Mouse (Mus musculus) heart, postnatal 10 days (tissue): Measurements from ENCODE around the gene Ttc19. TPM values are rescaled to one million over a fixed set of nuclear protein-coding genes. Genes with fewer than 3 reads are reported as not detected.

Source experiments
- DNase-seq, 2 experiments: peaks; one replicate each; pipeline ENCODE4 v3.0.0; 2021
- intact Hi-C: fragments of 180-260 bp; cut with DNase I; formaldehyde crosslinking; loops from one replicate; pipeline ENCODE4 v1.15.1; 2025
- total RNA-seq, 2 experiments: library from RNA; stranded (reverse); gene quantifications; 2 replicates each; pipeline ENCODE4 v1.2.3; 2021

The Ttc19 gene
- 10 to 100 TPM; 35.9 to 39.5 TPM for total RNA-seq

DNA sequence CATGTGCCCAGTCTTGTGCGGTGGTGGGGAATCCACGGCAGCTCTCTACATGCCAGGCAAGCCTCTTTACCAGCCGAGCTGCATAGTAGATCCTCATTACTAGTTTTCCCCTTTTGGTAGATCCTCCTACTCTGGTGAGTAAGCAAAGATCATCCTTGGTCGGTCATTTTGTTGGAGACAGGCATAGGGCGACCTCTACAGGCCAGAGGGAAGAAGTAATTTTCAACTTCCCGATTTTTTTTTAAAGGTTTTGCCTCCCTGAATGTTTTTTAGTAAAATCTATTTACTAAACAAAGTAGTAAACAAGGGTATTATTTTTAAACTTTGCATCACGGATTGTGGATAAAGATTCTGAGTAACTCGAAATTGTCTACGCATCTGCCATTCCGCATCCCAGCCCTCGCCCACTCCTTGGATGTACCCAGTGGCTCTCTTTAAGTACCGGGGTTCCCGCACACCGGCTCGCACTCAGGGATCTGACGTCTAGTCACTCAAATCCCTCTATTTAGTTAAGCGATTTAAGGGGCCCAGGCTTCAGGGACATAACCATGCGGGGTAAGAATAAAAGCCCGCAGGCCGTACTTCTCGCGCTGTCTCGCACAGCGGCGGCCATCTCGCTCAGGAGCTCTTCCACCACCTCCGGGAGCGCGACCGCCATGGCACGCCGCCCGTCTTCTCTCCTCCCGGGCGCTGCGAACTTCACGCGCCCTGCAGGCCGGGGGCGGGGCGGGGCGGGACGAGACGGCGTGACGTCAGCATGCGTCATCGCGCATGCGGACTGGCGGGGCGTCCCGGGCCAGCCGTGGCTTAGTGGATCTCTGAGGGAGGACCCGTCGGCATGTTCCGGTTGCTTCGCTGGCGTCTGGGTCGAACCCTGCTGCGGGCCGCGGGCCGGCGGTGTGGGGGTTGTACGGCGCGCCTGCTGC, at the start of gene Ttc19, which contains the start of gene Zswim7:
Gene Ttc19 (plus strand): TSS at position 799 of the 926 bp plus-strand sequence.
Gene Zswim7 (minus strand): TSS at position 701 of the 926 bp plus-strand sequence.
- intact Hi-C loops = loop anchor here (1.0 to 5.0 kb wide), 4 partner anchors 154 to 354 kb away; no protein-coding TSS in a partner anchor
- DNase-seq = peak; percentile 95

GRCm38 (mm10) chr11:62240631-62241261, 40.5 kb upstream of the Ttc19 start:
- intact Hi-C loops = no loop called here
- DNase-seq = no peak

- intact Hi-C loops = no loop called here
- DNase-seq = no peak
Observed at GRCm38 (mm10) chr11:62243871-62244270, 37.4 kb upstream of the Ttc19 start.

- DNase-seq = no peak
- intact Hi-C loops = no loop called here
Observed at GRCm38 (mm10) chr11:62244471-62244870, 36.8 kb upstream of the Ttc19 start.

- DNase-seq = no peak
- intact Hi-C loops = no loop called here
Observed at GRCm38 (mm10) chr11:62247759-62248400, 33.4 kb upstream of the Ttc19 start.

DNA sequence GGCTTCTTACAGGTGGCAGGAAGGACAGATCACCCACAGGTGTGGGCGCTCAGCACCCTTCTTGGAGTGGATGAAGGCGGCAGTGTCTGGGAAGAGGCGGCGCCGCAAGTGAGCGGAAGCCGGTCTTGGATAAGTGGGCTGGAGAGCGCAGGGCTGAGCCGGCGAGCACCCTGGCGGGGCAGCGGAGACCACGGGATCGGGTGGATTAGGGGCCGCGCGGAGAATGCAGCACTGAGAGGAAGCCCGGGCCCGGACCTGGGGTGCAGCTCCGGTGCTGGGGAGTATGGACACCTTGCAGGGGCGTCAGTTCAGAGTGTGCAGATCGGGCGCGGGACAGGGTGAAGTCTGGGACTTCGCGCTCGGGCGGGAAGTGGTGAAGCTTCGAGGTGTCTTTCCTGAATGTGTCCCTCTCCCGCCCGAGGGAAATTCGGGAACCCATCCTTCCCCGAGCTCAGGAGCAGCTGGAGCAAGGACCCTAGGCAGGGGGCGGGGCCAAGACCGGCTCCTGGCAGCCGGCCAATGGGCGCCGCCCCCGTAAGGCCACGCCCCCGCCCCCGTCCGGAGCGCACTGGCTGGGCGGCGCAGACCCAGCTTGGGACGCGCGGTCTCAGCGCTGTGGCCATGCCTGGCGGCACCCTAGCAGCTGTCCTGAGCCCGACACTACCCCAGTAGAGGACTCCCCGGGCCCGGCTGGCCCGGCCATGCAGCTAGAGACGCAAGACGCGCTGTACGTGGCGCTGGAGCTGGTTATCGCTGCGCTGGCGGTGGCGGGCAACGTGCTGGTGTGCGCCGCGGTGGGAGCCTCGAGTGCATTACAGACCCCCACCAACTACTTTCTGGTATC, 32.6 kb upstream of the Ttc19 start, which contains the start of gene Adora2b:
Gene Adora2b (plus strand): TSS at position 584 of the 844 bp plus-strand sequence.
- intact Hi-C loops = no loop called here
- peak; percentile 70 to 76 for DNase-seq

DNA sequence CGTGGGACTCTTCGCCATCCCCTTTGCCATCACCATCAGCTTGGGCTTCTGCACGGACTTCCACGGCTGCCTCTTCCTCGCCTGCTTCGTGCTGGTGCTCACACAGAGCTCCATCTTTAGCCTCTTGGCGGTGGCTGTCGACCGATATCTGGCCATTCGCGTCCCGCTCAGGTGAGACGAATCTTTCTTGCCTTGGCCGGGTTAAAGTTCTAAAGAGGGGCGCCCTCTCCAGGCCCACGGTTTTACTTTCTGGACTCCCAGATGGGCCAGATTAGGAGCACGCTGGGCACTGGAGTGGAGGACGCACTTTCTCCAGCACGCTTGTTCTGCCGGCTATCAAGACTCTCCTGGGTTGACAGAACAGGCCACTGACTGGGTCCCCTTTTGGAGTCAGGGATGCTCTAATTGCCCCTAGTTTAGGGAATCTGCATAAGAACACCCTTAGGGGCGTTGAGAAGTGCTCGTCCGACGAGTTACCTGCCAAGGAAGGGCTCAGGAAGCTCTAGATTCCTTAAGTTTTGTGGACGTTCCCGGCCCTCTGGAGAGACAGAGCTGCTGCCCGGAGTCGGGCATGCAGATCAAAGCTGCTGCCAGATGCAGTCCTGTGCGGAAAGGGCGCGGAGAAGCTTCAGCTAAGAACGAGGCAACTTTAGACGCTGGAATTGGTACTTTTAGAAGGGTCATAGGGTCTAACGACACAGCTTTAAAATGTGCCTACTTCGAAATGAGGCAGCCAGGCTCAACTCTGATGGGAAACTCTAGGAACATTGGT, 31.8 kb upstream of the Ttc19 start:
- intact Hi-C loops = no loop called here
- peak; percentile 35 to 38 for DNase-seq

GRCm38 (mm10) chr11:62251047-62251446, 30.2 kb upstream of the Ttc19 start:
- DNase-seq = peak; percentile 22 to 43
- intact Hi-C loops = no loop called here

GRCm38 (mm10) chr11:62253380-62253779, 27.9 kb upstream of the Ttc19 start:
- intact Hi-C loops = no loop called here

GRCm38 (mm10) chr11:62259214-62259613, 22.1 kb upstream of the Ttc19 start:
- DNase-seq = no peak
- intact Hi-C loops = no loop called here

More at GRCm38 (mm10) chr11:62253380-62253779, 27.9 kb upstream of the Ttc19 start:
- no peak for DNase-seq

DNA sequence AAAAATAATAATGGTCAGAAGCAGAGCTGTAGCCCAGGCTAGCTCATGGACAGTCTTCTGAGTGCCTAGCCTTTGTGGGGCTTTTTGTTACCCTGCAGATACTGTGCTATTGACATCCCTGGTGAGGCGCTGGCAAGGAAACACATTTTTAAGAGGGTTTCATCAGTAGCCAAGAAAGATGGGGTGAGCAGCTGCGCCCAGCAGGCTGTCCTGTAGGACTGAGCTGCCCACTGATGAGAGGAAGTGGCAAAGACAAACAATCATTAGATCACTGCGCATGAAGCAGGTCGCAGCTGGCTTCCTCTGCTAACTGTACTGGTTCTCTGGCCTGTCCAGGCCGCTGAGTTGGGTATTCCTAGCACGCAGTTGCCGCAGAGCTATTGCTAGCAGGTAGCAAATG, 17.7 kb upstream of the Ttc19 start:
- no peak for DNase-seq
- intact Hi-C loops = no loop called here

DNA sequence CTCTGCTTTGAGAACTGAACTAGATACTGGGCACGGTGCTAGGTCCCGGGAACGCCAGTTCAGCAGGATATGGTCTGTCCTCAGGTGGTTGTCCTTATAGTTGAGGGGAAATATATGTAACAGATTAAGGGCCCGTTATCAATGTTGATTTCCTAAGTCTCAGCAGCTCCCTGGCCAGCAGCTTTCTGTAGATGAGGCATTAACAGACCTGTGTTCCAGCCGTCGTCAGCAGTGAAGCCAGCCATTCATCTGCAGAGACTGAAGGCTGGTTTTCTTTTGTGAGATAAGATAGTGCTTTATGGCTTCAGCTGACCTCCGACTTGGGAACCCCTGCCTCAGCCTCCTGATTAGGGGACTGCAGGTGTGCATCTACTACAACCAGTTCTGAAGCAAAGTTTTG, 17.3 kb upstream of the Ttc19 start:
- DNase-seq = no peak
- intact Hi-C loops = no loop called here

- intact Hi-C loops = no loop called here
- no peak for DNase-seq
Observed at GRCm38 (mm10) chr11:62265642-62266041, 15.6 kb upstream of the Ttc19 start.

DNA sequence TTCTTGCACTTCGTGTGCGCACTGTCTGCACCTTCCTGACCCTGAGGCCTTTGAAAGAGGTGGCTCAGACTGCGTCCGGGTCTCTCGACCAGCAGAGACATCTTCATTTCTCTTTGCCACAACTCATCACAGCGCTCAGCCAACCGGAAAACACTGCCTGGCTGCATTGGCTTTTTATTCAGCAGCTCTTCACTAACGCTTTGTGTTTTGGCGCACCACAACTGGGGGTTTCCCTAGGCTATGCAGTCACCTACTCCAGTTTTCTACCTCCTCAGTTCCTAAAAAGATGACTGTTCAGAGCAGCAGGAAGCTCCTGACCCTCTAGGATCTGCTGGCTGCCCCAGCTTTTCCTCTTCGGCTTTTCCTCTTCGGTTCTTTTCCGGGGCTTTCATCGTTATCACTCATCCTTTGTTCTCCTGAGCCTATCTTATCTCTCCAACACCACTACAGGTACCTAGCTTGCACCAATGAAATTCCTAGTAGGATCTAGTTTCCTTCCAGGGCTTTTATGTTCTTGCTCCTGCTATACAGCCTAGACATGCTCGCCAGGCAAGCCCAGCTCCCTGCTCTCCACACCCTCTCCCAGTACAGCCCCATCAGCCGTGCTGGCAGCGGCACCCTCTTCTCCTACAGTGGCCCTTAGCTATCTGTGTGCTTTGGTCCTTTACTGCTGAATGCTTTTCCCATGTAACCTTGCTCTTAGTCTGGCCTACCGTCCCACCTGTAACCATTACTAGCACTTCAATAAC, 14.6 kb upstream of the Ttc19 start:
- intact Hi-C loops = no loop called here
- no peak for DNase-seq

GRCm38 (mm10) chr11:62268381-62268780, 12.9 kb upstream of the Ttc19 start:
- DNase-seq = no peak
- intact Hi-C loops = no loop called here

GRCm38 (mm10) chr11:62269097-62269496, 12.2 kb upstream of the Ttc19 start:
- intact Hi-C loops = no loop called here
- no peak for DNase-seq

GRCm38 (mm10) chr11:62270851-62271250, 10.4 kb upstream of the Ttc19 start:
- intact Hi-C loops = no loop called here
- DNase-seq = no peak

- intact Hi-C loops = no loop called here
- DNase-seq = no peak
Observed at GRCm38 (mm10) chr11:62277086-62277485, 4.2 kb upstream of the Ttc19 start.

GRCm38 (mm10) chr11:62278027-62278426, 3.2 kb upstream of the Ttc19 start:
- DNase-seq = peak; percentile 70 to 84
- intact Hi-C loops = no loop called here
